ENCODE assay signal across 19 mouse cellular contexts in the genomic region with DNA sequence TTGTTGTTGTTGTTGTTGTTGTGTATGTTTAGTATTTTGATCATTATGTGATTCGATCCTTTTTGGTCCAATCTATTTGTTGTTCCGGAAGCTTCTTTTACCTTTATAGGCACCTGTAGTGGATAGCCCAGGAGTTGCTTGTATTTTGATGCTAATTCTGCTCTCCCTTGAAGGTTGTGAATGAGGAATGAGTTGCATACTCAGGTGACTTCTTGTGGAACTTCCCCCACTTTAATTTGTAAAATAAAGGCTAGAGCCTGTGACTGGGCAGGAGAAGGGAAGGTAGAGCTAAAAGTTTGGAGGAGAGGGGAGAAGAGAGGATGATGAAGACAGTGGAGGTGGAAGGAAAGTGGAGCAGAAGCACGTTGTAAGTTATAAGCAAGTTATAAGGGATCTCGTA.
"Had no signal": no experiment of that assay in that cellular context is flagged by ENCODE, and none has a peak within 500 bp of the region (broad histone marks: within the 10 kb centered on the region; RNA-seq: fewer than 3 reads in every experiment).

No protein-coding gene starts in this region.

- H3K9me3 ChIP-seq: lung, embryonic 15.5 days; megakaryocyte, embryonic 14.5 days; midbrain, embryonic 13.5 days; midbrain, embryonic 15.5 days; neural tube, embryonic 13.5 days; neural tube, embryonic 15.5 days had no signal

- H3K4me3 ChIP-seq: lung, embryonic 15.5 days; megakaryocyte, embryonic 14.5 days; midbrain, embryonic 13.5 days; midbrain, embryonic 15.5 days; myocyte; neural tube, embryonic 13.5 days; neural tube, embryonic 15.5 days had no signal

- H3K9ac ChIP-seq: lung, embryonic 15.5 days; midbrain, embryonic 13.5 days; midbrain, embryonic 15.5 days; neural tube, embryonic 13.5 days; neural tube, embryonic 15.5 days had no signal

- H3K27ac ChIP-seq: lung, embryonic 15.5 days; macrophage; midbrain, embryonic 13.5 days; midbrain, embryonic 15.5 days; neural tube, embryonic 13.5 days; neural tube, embryonic 15.5 days had no signal

- DNase-seq: lung, adult 2 months; lung, postnatal 14 days; lung, postnatal 36 days; retina, postnatal 1 day; right cerebral cortex, adult 18-20 months; right cerebral cortex, postnatal 25 days; right cerebral cortex, postnatal 4 days; spleen, adult 18-20 months; thymus, adult 18-20 months; thymus, postnatal 14 days; thymus, postnatal 36 days had no signal

- H3K27me3 ChIP-seq: lung, embryonic 15.5 days; megakaryocyte, embryonic 14.5 days; midbrain, embryonic 13.5 days; midbrain, embryonic 15.5 days; neural tube, embryonic 13.5 days; neural tube, embryonic 15.5 days had no signal

- H3K4me1 ChIP-seq: midbrain, embryonic 15.5 days; neural tube, embryonic 15.5 days had no signal

- H3K36me3 ChIP-seq: lung, embryonic 15.5 days; midbrain, embryonic 13.5 days; midbrain, embryonic 15.5 days; neural tube, embryonic 13.5 days; neural tube, embryonic 15.5 days had no signal
